8 mouse cellular contexts compared by ENCODE assay signal in the genomic region with DNA sequence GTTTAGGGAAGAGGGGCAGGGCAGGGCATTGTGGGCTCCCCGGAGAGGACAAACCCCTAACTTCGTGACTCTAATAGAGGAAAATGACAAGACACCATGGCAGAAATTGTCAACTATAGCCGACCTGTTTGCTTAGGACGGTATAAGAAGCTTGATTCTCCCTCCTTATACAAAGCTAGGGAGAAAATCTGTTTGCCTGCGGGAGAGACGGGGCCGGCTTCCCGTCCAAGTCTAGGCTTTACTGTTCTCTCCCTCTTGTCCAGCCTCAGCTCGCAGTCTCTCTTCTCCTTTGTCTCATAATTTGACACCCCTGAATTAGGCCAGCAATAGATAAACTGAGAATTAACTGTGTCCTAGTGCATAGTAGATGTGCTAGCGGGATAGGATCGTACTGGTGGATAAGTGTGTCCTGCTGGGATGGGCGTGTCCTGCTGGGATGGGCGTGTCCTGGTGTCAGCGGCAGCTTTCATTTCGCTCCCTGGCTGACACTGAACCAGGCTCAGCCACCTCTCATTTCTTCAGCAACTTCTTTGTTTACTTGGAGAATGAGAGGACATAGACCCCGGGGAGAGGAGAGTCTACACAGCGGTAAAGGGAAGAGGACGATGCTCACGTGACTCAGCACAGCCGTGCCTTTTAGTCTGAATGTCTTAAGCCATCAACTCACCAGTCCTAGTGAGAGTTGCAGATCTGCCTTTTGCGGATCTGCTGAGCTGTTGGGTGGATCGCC.
DNase-seq lines count a peak whose midpoint lies in the region; ATAC-seq and TF ChIP-seq lines count a peak whose summit lies in the region.

No protein-coding gene starts in this region.

- H3K27ac ChIP-seq in forebrain, embryonic 11.5 days (ENCODE audit: low read depth, low read length), result no peak overlapping the region
- no peak overlapping the region for H3K27ac ChIP-seq in lung, postnatal 0 days (ENCODE audit: low read length)
- H3K27ac ChIP-seq in olfactory bulb, adult 2 months (ENCODE audit: insufficient read depth, low read depth, low read length), result no peak overlapping the region

- no peaks in the 10 kb centered on the region for H3K36me3 ChIP-seq in forebrain, embryonic 11.5 days (ENCODE audit: control insufficient read depth, insufficient read depth, low read length)
- H3K36me3 ChIP-seq in lung, postnatal 0 days (ENCODE audit: insufficient read depth, low read length), result no peaks in the 10 kb centered on the region

- DNase-seq in Muller cell, postnatal 12 days (ENCODE audit: inconsistent ontology term), result peak; percentile 56
- DNase-seq in c-Kit-positive CD71-positive TER-119-negative erythroid progenitor cells, embryonic 14.5 days (ENCODE audit: low read depth), result peak; percentile 50
- DNase-seq in forebrain, embryonic 11.5 days (ENCODE audit: low spot score), result peak; percentile 76
- peak; percentile 10 for DNase-seq in heart, postnatal 25 days (ENCODE audit: low spot score)
- peak; percentile 52 for DNase-seq in large intestine, adult 2 months (ENCODE audit: low read depth, low spot score)
- DNase-seq in lung, postnatal 0 days (ENCODE audit: low spot score), result peak; percentile 69
- DNase-seq in urinary bladder, postnatal 36 days (ENCODE audit: low spot score in 2 of 2), result peak; percentile 44

- no peaks in the 10 kb centered on the region for H3K4me1 ChIP-seq in forebrain, embryonic 11.5 days (replicated peaks; ENCODE audit: control insufficient read depth, insufficient read depth, low read length)
- peaks cover 6% of the 10 kb centered on the region; the same call in 1 of the 2 replicates for H3K4me1 ChIP-seq in lung, postnatal 0 days (ENCODE audit: insufficient read depth, low read depth, low read length)
- H3K4me1 ChIP-seq in olfactory bulb, adult 2 months (ENCODE audit: control insufficient read depth, insufficient read depth, low read length), result peaks cover 4% of the 10 kb centered on the region; the same call in 1 of the 2 replicates

- H3K27me3 ChIP-seq in forebrain, embryonic 11.5 days (ENCODE audit: control insufficient read depth, insufficient read depth, low read length), result no peaks in the 10 kb centered on the region
- H3K27me3 ChIP-seq in lung, postnatal 0 days (replicated peaks; ENCODE audit: insufficient read depth, low read length), result no peaks in the 10 kb centered on the region

- peak overlapping the region; percentile 37 for H3K4me3 ChIP-seq in forebrain, embryonic 11.5 days (ENCODE audit: low read depth, low read length)
- H3K4me3 ChIP-seq in lung, postnatal 0 days (ENCODE audit: low read depth, low read length), result peak overlapping the region; percentile 53
- peak overlapping the region; percentile 36 for H3K4me3 ChIP-seq in olfactory bulb, adult 2 months (ENCODE audit: insufficient read depth, low read depth, low read length)

- H3K9me3 ChIP-seq in forebrain, embryonic 11.5 days (ENCODE audit: control insufficient read depth, low read length), result no peaks in the 10 kb centered on the region
- no peaks in the 10 kb centered on the region for H3K9me3 ChIP-seq in lung, postnatal 0 days (ENCODE audit: low read length)

- TF ChIP-seq POLR2A in olfactory bulb, adult 2 months (IDR thresholded peaks at IDR 0.05; ENCODE audit: insufficient read depth, low read depth, low read length), result no peak

- peak overlapping the region; percentile 62 for H3K4me2 ChIP-seq in forebrain, embryonic 11.5 days (ENCODE audit: low read depth, low read length, severe bottlenecking)
- peak overlapping the region; percentile 61 for H3K4me2 ChIP-seq in lung, postnatal 0 days (replicated peaks; ENCODE audit: low read depth, low read length)

- TF ChIP-seq EP300 in lung, postnatal 0 days (IDR thresholded peaks at IDR 0.05), result no peak

- peak; percentile 94 for ATAC-seq in forebrain, embryonic 11.5 days (replicated peaks; ENCODE audit: low FRiP score)
- peak; percentile 80 for ATAC-seq in lung, postnatal 0 days

- TF ChIP-seq CTCF in lung, postnatal 0 days (IDR thresholded peaks at IDR 0.05), result no peak
- no peak for TF ChIP-seq CTCF in olfactory bulb, adult 2 months (IDR thresholded peaks at IDR 0.05; ENCODE audit: insufficient read depth, low read depth, low read length)

- 8% methylated on average over 22 of the region's 22 CpGs for WGBS in forebrain, embryonic 11.5 days
- 16% methylated on average over 22 of the region's 22 CpGs for WGBS in large intestine, adult 2 months
- 8% methylated on average over 22 of the region's 22 CpGs for WGBS in lung, postnatal 0 days
- 21% methylated on average over 22 of the region's 22 CpGs for WGBS in olfactory bulb, adult 2 months

- H3K9ac ChIP-seq in forebrain, embryonic 11.5 days (ENCODE audit: low read length), result peak overlapping the region; percentile 35; the same call in 1 of the 2 replicates
- no peak overlapping the region for H3K9ac ChIP-seq in lung, postnatal 0 days (replicated peaks; ENCODE audit: low read depth)

- intact Hi-C loops in heart, postnatal 25 days (cut with DNase I), result no loop called here

Comparison
In these comparisons a context has a peak if more than half of its experiments do, and no peak if none do; other contexts are left out.
1. DNase-seq: peak in every context shown above with its lines; median percentile 76 in forebrain, embryonic 11.5 days; 69 in lung, postnatal 0 days; 56 in Muller cell, postnatal 12 days; 52 in large intestine, adult 2 months; 50 in c-Kit-positive CD71-positive TER-119-negative erythroid progenitor cells, embryonic 14.5 days; 44 in urinary bladder, postnatal 36 days; 10 in heart, postnatal 25 days.